Mouse (Mus musculus) heart, embryonic 11.5 days (tissue): ENCODE measurements around the gene Fam111a. TPM values are rescaled to one million over a fixed set of nuclear protein-coding genes. Genes with fewer than 3 reads are reported as not detected.

Source experiments
- ATAC-seq: fragments of 200-750 bp; cut with Nextera tagmentation; replicated peaks from 2 replicates; pipeline ENCODE4 v1.8.0; 2017; ENCODE audit warnings: moderate library complexity; ENCODE audit not compliant: insufficient number of reproducible peaks, low FRiP score, low TSS enrichment
- H3K27ac ChIP-seq: fragments of 300-500 bp; sonication (generic); 2 replicates; pipeline ENCODE4 v1.5.1; 2014; ENCODE audit warnings: mild to moderate bottlenecking, low read depth, low read length
- H3K27me3 ChIP-seq: fragments of 300-500 bp; sonication (generic); 2 replicates; pipeline ENCODE4 v1.6.1; 2014; ENCODE audit warnings: mild to moderate bottlenecking, low read length, mixed read lengths; ENCODE audit not compliant: control insufficient read depth, insufficient read depth
- H3K36me3 ChIP-seq: fragments of 300-500 bp; sonication (generic); 2 replicates; pipeline ENCODE4 v1.6.1; 2014; ENCODE audit warnings: mild to moderate bottlenecking, low read length, moderate library complexity, mixed read lengths; ENCODE audit not compliant: control insufficient read depth, insufficient read depth
- H3K4me1 ChIP-seq: fragments of 300-500 bp; sonication (generic); 2 replicates; pipeline ENCODE4 v1.6.1; 2014; ENCODE audit warnings: low read length; ENCODE audit not compliant: control insufficient read depth, insufficient read depth
- H3K4me2 ChIP-seq: fragments of 300-500 bp; sonication (generic); 2 replicates; pipeline ENCODE4 v1.6.1; 2014; ENCODE audit warnings: mild to moderate bottlenecking, moderate library complexity
- H3K4me3 ChIP-seq: fragments of 300-500 bp; sonication (generic); 2 replicates; pipeline ENCODE4 v1.5.1; 2014; ENCODE audit warnings: low read depth, low read length
- H3K9ac ChIP-seq: fragments of 300-500 bp; sonication (generic); 2 replicates; pipeline ENCODE4 v1.6.1; 2014; ENCODE audit warnings: mild to moderate bottlenecking, low read depth, low read length, moderate library complexity
- H3K9me3 ChIP-seq: fragments of 300-500 bp; sonication (generic); replicated peaks from 2 replicates; pipeline ENCODE4 v1.6.1; 2016; ENCODE audit warnings: low read length; ENCODE audit not compliant: control insufficient read depth
- WGBS: fragments of 180-500 bp; shearing (Covaris S2); extraction: QIAGEN DNeasy Blood & Tissue Kit; methylation state at CpG from one replicate; pipeline ENCODE4 v1.1.7; 2014; ENCODE audit not compliant: insufficient replicate concordance; 5-methylcytosine and 5-hydroxymethylcytosine counted together
- polyA plus RNA-seq: library from polyadenylated mRNA; unstranded; fragments of >200 nt; fragmentation: Nextera tagmentation; extraction: Ambion mirVana; gene quantifications from 2 replicates; pipeline ENCODE4 v1.2.1, GENCODE M21; 2014

Gene Fam111a
- polyA plus RNA-seq, 1 experiment from 2014 or later: 26.3 TPM

GRCm38 (mm10) chr19:12591908-12592307 is 46.4 kb downstream of the Fam111a start:
- no peak overlapping the region for H3K4me3 ChIP-seq
- no peaks in the 10 kb centered on the region for H3K9me3 ChIP-seq
- no peak overlapping the region for H3K27ac ChIP-seq
- 0 out of 2 replicates have a peak, but pooled peaks cover 2% of the 10 kb centered on the region for H3K36me3 ChIP-seq
- ATAC-seq: 0 out of 2 replicates have a peak, but pooled peaks have one; percentile 33
- H3K4me1 ChIP-seq: no peaks in the 10 kb centered on the region; the same call in 1 of the 2 replicates
- WGBS: 3% methylated on average over 1 of the region's 1 CpGs
- peaks cover 3% of the 10 kb centered on the region for H3K27me3 ChIP-seq
- H3K9ac ChIP-seq: no peak overlapping the region
- no peak overlapping the region for H3K4me2 ChIP-seq

GRCm38 (mm10) chr19:12595135-12595529 is 49.6 kb downstream of the Fam111a start:
- H3K4me3 ChIP-seq: no peak overlapping the region
- no peaks in the 10 kb centered on the region; the same call in 1 of the 2 replicates for H3K4me1 ChIP-seq
- peak overlapping the region; percentile 100 for H3K4me2 ChIP-seq
- WGBS: 46% methylated on average over 2 of the region's 2 CpGs
- no peak overlapping the region for H3K27ac ChIP-seq
- H3K27me3 ChIP-seq: peaks cover 7% of the 10 kb centered on the region
- H3K9me3 ChIP-seq: no peaks in the 10 kb centered on the region
- no peaks in the 10 kb centered on the region for H3K36me3 ChIP-seq
- ATAC-seq: no peak
- no peak overlapping the region for H3K9ac ChIP-seq

- Histone ChIP-seq H3K4me2 (peak overlapping the region; percentile 100), H3K9ac (peak overlapping the region; percentile 69), H3K36me3 (no peaks in the 10 kb centered on the region), H3K27ac (no peak overlapping the region; the same call in 1 of the 2 replicates), H3K4me1 (no peaks in the 10 kb centered on the region; the same call in 1 of the 2 replicates), H3K27me3 (peaks cover 7% of the 10 kb centered on the region), H3K4me3 (peak overlapping the region; percentile 57), H3K9me3 (no peaks in the 10 kb centered on the region)
- peak; percentile 72 for ATAC-seq
- under 1% methylated on average over 48 of the region's 49 CpGs for whole genome bisulfite sequencing
Measured at GRCm38 (mm10) chr19:12595530-12596289, 50.2 kb downstream of the Fam111a start.

GRCm38 (mm10) chr19:12596290-12597072 is 50.9 kb downstream of the Fam111a start:
- H3K9me3 ChIP-seq: no peaks in the 10 kb centered on the region
- ATAC-seq: peak; percentile 35
- peak overlapping the region; percentile 100 for H3K4me2 ChIP-seq
- no peaks in the 10 kb centered on the region; the same call in 1 of the 2 replicates for H3K4me1 ChIP-seq
- H3K36me3 ChIP-seq: no peaks in the 10 kb centered on the region
- H3K4me3 ChIP-seq: peak overlapping the region; percentile 57
- no peak overlapping the region; the same call in 1 of the 2 replicates for H3K27ac ChIP-seq
- peaks cover 7% of the 10 kb centered on the region for H3K27me3 ChIP-seq
- peak overlapping the region; percentile 69 for H3K9ac ChIP-seq
- 14% methylated on average over 23 of the region's 23 CpGs for WGBS

GRCm38 (mm10) chr19:12597073-12597405 is 51.5 kb downstream of the Fam111a start:
- no peaks in the 10 kb centered on the region for H3K9me3 ChIP-seq
- H3K4me3 ChIP-seq: no peak overlapping the region
- no peak overlapping the region for H3K9ac ChIP-seq
- no peaks in the 10 kb centered on the region for H3K36me3 ChIP-seq
- no peaks in the 10 kb centered on the region; the same call in 1 of the 2 replicates for H3K4me1 ChIP-seq
- no peak overlapping the region for H3K27ac ChIP-seq
- 65% methylated on average over 3 of the region's 3 CpGs for WGBS
- H3K27me3 ChIP-seq: peaks cover 7% of the 10 kb centered on the region
- no peak for ATAC-seq
- H3K4me2 ChIP-seq: no peak overlapping the region

GRCm38 (mm10) chr19:12598674-12599073 is 53.1 kb downstream of the Fam111a start:
- ATAC-seq: no peak

GRCm38 (mm10) chr19:12599674-12600073 is 54.1 kb downstream of the Fam111a start, which contains the start of gene Gm4952:
Gene Gm4952, plus strand, starts transcription at chr19:12599974.
- H3K27ac ChIP-seq: no peak within 1 kb of the TSS
- peaks cover 7% of the 10 kb centered on the region for H3K27me3 ChIP-seq
- ATAC-seq: no peak
- H3K4me3 ChIP-seq: no peak within 1 kb of the TSS
- no peaks in the 10 kb centered on the region for H3K9me3 ChIP-seq
- 43% methylated on average over 1 of the region's 1 CpGs for WGBS
- H3K36me3 ChIP-seq: no peaks in the 10 kb centered on the region
- H3K9ac ChIP-seq: no peak within 1 kb of the TSS
- no peak within 1 kb of the TSS for H3K4me2 ChIP-seq
- H3K4me1 ChIP-seq: no peaks in the 10 kb centered on the region; the same call in 1 of the 2 replicates

More at GRCm38 (mm10) chr19:12598674-12599073, 53.1 kb downstream of the Fam111a start:
- Histone ChIP-seq H3K4me1 (no peaks in the 10 kb centered on the region; the same call in 1 of the 2 replicates), H3K9me3 (no peaks in the 10 kb centered on the region), H3K4me3 (no peak overlapping the region), H3K9ac (no peak overlapping the region), H3K36me3 (no peaks in the 10 kb centered on the region), H3K27me3 (peaks cover 7% of the 10 kb centered on the region), H3K4me2 (no peak overlapping the region), H3K27ac (no peak overlapping the region)
- 54% methylated on average over 3 of the region's 3 CpGs for WGBS

- H3K4me1 ChIP-seq: no peaks in the 10 kb centered on the region; the same call in 1 of the 2 replicates
- no peak overlapping the region for H3K9ac ChIP-seq
- H3K36me3 ChIP-seq: no peaks in the 10 kb centered on the region
- no peak overlapping the region for H3K27ac ChIP-seq
- H3K4me3 ChIP-seq: no peak overlapping the region
- H3K9me3 ChIP-seq: no peaks in the 10 kb centered on the region
- H3K4me2 ChIP-seq: no peak overlapping the region
- ATAC-seq: no peak
- WGBS: 41% methylated on average over 2 of the region's 2 CpGs
- H3K27me3 ChIP-seq: peaks cover 7% of the 10 kb centered on the region
Measured at GRCm38 (mm10) chr19:12600684-12601480, 55.3 kb downstream of the Fam111a start.
